Mouse (Mus musculus): ENCODE results near the gene Eci2. TPM values are rescaled to one million over a fixed set of nuclear protein-coding genes. Genes with fewer than 3 reads are reported as not detected.
"Not testable (repeated sequence)": the region's sequence is repeated elsewhere in the genome, so short reads cannot be mapped to it uniquely, and the experiment has no call there.

Eci2 gene
- polyA plus RNA-seq, 1 experiment from 2014 or later, result 118 TPM

GRCm38 (mm10) chr13:35033571-35033970 lies 6.7 kb upstream of the Eci2 start:
- no peak for ATAC-seq (ENCODE audit: low FRiP score)
- Histone ChIP-seq H3K4me1 (ENCODE audit: control insufficient read depth, insufficient read depth, low read length) (no peaks in the 10 kb centered on the region), H3K36me3 (ENCODE audit: control insufficient read depth, insufficient read depth, low read length) (no peaks in the 10 kb centered on the region), H3K27me3 (ENCODE audit: control insufficient read depth, insufficient read depth, low read length) (no peaks in the 10 kb centered on the region), H3K27ac (ENCODE audit: low read depth, low read length) (no peak overlapping the region), H3K4me3 (ENCODE audit: low read depth, low read length) (no peak overlapping the region), H3K9me3 (ENCODE audit: control insufficient read depth, low read length) (no peaks in the 10 kb centered on the region), H3K9ac (ENCODE audit: low read length) (no peak overlapping the region), H3K4me2 (no peak overlapping the region)
- WGBS, result 84% methylated on average over 4 of the region's 4 CpGs
- no peak for DNase-seq (ENCODE audit: low spot score, missing footprints)

GRCm38 (mm10) chr13:35031684-35032082 lies 4.8 kb upstream of the Eci2 start:
- Histone ChIP-seq H3K4me3 (ENCODE audit: low read depth, low read length) (no peak overlapping the region), H3K9ac (ENCODE audit: low read length) (no peak overlapping the region), H3K27me3 (ENCODE audit: control insufficient read depth, insufficient read depth, low read length) (no peaks in the 10 kb centered on the region), H3K4me2 (no peak overlapping the region), H3K27ac (ENCODE audit: low read depth, low read length) (no peak overlapping the region), H3K36me3 (ENCODE audit: control insufficient read depth, insufficient read depth, low read length) (no peaks in the 10 kb centered on the region), H3K9me3 (ENCODE audit: control insufficient read depth, low read length) (no peaks in the 10 kb centered on the region), H3K4me1 (ENCODE audit: control insufficient read depth, insufficient read depth, low read length) (no peaks in the 10 kb centered on the region)
- DNase-seq (ENCODE audit: low spot score, missing footprints) (no peak), ATAC-seq (ENCODE audit: low FRiP score) (no peak)
- 75% methylated on average over 4 of the region's 4 CpGs for WGBS

- Histone ChIP-seq H3K36me3 (ENCODE audit: control insufficient read depth, insufficient read depth, low read length) (no peaks in the 10 kb centered on the region), H3K4me1 (ENCODE audit: control insufficient read depth, insufficient read depth, low read length) (no peaks in the 10 kb centered on the region), H3K4me2 (no peak overlapping the region), H3K27me3 (ENCODE audit: control insufficient read depth, insufficient read depth, low read length) (no peaks in the 10 kb centered on the region), H3K4me3 (ENCODE audit: low read depth, low read length) (no peak overlapping the region), H3K27ac (ENCODE audit: low read depth, low read length) (no peak overlapping the region), H3K9me3 (ENCODE audit: control insufficient read depth, low read length) (no peaks in the 10 kb centered on the region), H3K9ac (ENCODE audit: low read length) (no peak overlapping the region)
- DNase-seq (ENCODE audit: low spot score, missing footprints), result no peak
- WGBS, result 90% methylated on average over 7 of the region's 7 CpGs
- no peak for ATAC-seq (ENCODE audit: low FRiP score)
Measured at GRCm38 (mm10) chr13:35030979-35031683, 4.2 kb upstream of the Eci2 start.

GRCm38 (mm10) chr13:35028365-35028764 lies 1.5 kb upstream of the Eci2 start:
- H3K4me2 ChIP-seq, result no peak overlapping the region
- 95% methylated on average over 3 of the region's 3 CpGs for WGBS
- no peaks in the 10 kb centered on the region for H3K27me3 ChIP-seq (ENCODE audit: control insufficient read depth, insufficient read depth, low read length)
- ATAC-seq (ENCODE audit: low FRiP score), result no peak
- no peaks in the 10 kb centered on the region for H3K9me3 ChIP-seq (ENCODE audit: control insufficient read depth, low read length)
- no peaks in the 10 kb centered on the region for H3K36me3 ChIP-seq (ENCODE audit: control insufficient read depth, insufficient read depth, low read length)
- H3K4me3 ChIP-seq (ENCODE audit: low read depth, low read length), result no peak overlapping the region
- no peak overlapping the region for H3K27ac ChIP-seq (ENCODE audit: low read depth, low read length)
- no peak for DNase-seq (ENCODE audit: low spot score, missing footprints)
- H3K4me1 ChIP-seq (ENCODE audit: control insufficient read depth, insufficient read depth, low read length), result no peaks in the 10 kb centered on the region
- no peak overlapping the region for H3K9ac ChIP-seq (ENCODE audit: low read length)

GRCm38 (mm10) chr13:35023401-35023800 lies 3.5 kb downstream of the Eci2 start:
- H3K9me3 ChIP-seq (ENCODE audit: control insufficient read depth, low read length); H3K9ac ChIP-seq (ENCODE audit: low read length); H3K27me3 ChIP-seq (ENCODE audit: control insufficient read depth, insufficient read depth, low read length); DNase-seq (ENCODE audit: low spot score, missing footprints); H3K4me3 ChIP-seq (ENCODE audit: low read depth, low read length); H3K4me1 ChIP-seq (ENCODE audit: control insufficient read depth, insufficient read depth, low read length); H3K27ac ChIP-seq (ENCODE audit: low read depth, low read length); ATAC-seq (ENCODE audit: low FRiP score); H3K36me3 ChIP-seq (ENCODE audit: control insufficient read depth, insufficient read depth, low read length); H3K4me2 ChIP-seq: not testable (repeated sequence)
- WGBS, result 74% methylated on average over 1 of the region's 1 CpGs

- no peak overlapping the region for H3K4me3 ChIP-seq (ENCODE audit: low read depth, low read length)
- H3K4me1 ChIP-seq (ENCODE audit: control insufficient read depth, insufficient read depth, low read length), result no peaks in the 10 kb centered on the region
- no peak for ATAC-seq (ENCODE audit: low FRiP score)
- no peak overlapping the region for H3K9ac ChIP-seq (ENCODE audit: low read length)
- H3K27me3 ChIP-seq (ENCODE audit: control insufficient read depth, insufficient read depth, low read length), result no peaks in the 10 kb centered on the region
- no peak overlapping the region for H3K4me2 ChIP-seq
- no peaks in the 10 kb centered on the region for H3K9me3 ChIP-seq (ENCODE audit: control insufficient read depth, low read length)
- no peak overlapping the region for H3K27ac ChIP-seq (ENCODE audit: low read depth, low read length)
- H3K36me3 ChIP-seq (ENCODE audit: control insufficient read depth, insufficient read depth, low read length), result no peaks in the 10 kb centered on the region
- DNase-seq (ENCODE audit: low spot score, missing footprints), result no peak
- 85% methylated on average over 3 of the region's 3 CpGs for WGBS
Measured at GRCm38 (mm10) chr13:35020383-35020782, 6.5 kb downstream of the Eci2 start.

GRCm38 (mm10) chr13:35018866-35019536 lies 7.9 kb downstream of the Eci2 start:
- no peaks in the 10 kb centered on the region; the same call in 1 of the 2 replicates for H3K9me3 ChIP-seq (ENCODE audit: control insufficient read depth, low read length)
- no peak overlapping the region for H3K4me2 ChIP-seq
- no peak for DNase-seq (ENCODE audit: low spot score, missing footprints)
- no peak for ATAC-seq (ENCODE audit: low FRiP score)
- H3K27ac ChIP-seq (ENCODE audit: low read depth, low read length), result no peak overlapping the region
- H3K9ac ChIP-seq (ENCODE audit: low read length), result no peak overlapping the region
- no peak overlapping the region for H3K4me3 ChIP-seq (ENCODE audit: low read depth, low read length)
- 84% methylated on average over 7 of the region's 7 CpGs for WGBS
- no peaks in the 10 kb centered on the region for H3K27me3 ChIP-seq (ENCODE audit: control insufficient read depth, insufficient read depth, low read length)
- no peaks in the 10 kb centered on the region for H3K4me1 ChIP-seq (ENCODE audit: control insufficient read depth, insufficient read depth, low read length)
- no peaks in the 10 kb centered on the region for H3K36me3 ChIP-seq (ENCODE audit: control insufficient read depth, insufficient read depth, low read length)

GRCm38 (mm10) chr13:35017392-35017791 lies 9.5 kb downstream of the Eci2 start:
- no peak overlapping the region for H3K4me2 ChIP-seq
- H3K36me3 ChIP-seq (ENCODE audit: control insufficient read depth, insufficient read depth, low read length), result no peaks in the 10 kb centered on the region
- H3K9me3 ChIP-seq (ENCODE audit: control insufficient read depth, low read length), result no peaks in the 10 kb centered on the region; the same call in 1 of the 2 replicates
- no peak overlapping the region for H3K27ac ChIP-seq (ENCODE audit: low read depth, low read length)
- no peak for ATAC-seq (ENCODE audit: low FRiP score)
- H3K27me3 ChIP-seq (ENCODE audit: control insufficient read depth, insufficient read depth, low read length), result no peaks in the 10 kb centered on the region
- DNase-seq (ENCODE audit: low spot score, missing footprints), result no peak
- H3K4me3 ChIP-seq (ENCODE audit: low read depth, low read length), result no peak overlapping the region
- WGBS, result 91% methylated on average over 6 of the region's 6 CpGs
- no peak overlapping the region for H3K9ac ChIP-seq (ENCODE audit: low read length)
- H3K4me1 ChIP-seq (ENCODE audit: control insufficient read depth, insufficient read depth, low read length), result no peaks in the 10 kb centered on the region

- ATAC-seq (ENCODE audit: low FRiP score) (no peak), DNase-seq (ENCODE audit: low spot score, missing footprints) (no peak)
- H3K9me3 ChIP-seq (ENCODE audit: control insufficient read depth, low read length), result no peaks in the 10 kb centered on the region; the same call in 1 of the 2 replicates
- no peaks in the 10 kb centered on the region for H3K4me1 ChIP-seq (ENCODE audit: control insufficient read depth, insufficient read depth, low read length)
- no peaks in the 10 kb centered on the region for H3K27me3 ChIP-seq (ENCODE audit: control insufficient read depth, insufficient read depth, low read length)
- WGBS, result 91% methylated on average over 1 of the region's 1 CpGs
- H3K4me2 ChIP-seq, result no peak overlapping the region
- H3K27ac ChIP-seq (ENCODE audit: low read depth, low read length), result no peak overlapping the region
- H3K9ac ChIP-seq (ENCODE audit: low read length), result no peak overlapping the region
- H3K36me3 ChIP-seq (ENCODE audit: control insufficient read depth, insufficient read depth, low read length), result no peaks in the 10 kb centered on the region
- H3K4me3 ChIP-seq (ENCODE audit: low read depth, low read length), result no peak overlapping the region
Measured at GRCm38 (mm10) chr13:35016067-35016466, 10.8 kb downstream of the Eci2 start.
